Mouse (Mus musculus): ENCODE measurements around the gene Cypt12. TPM values are rescaled to one million over a fixed set of nuclear protein-coding genes. Genes with fewer than 3 reads are reported as not detected.

The Cypt12 gene
- 723 TPM for polyA plus RNA-seq (2014; fragmentation: Illumina TruSeq; extraction: RNeasy Lipid Tissue Mini Kit (QIAGEN cat#74804); ENCODE audit: low read depth, low replicate concordance)

DNA sequence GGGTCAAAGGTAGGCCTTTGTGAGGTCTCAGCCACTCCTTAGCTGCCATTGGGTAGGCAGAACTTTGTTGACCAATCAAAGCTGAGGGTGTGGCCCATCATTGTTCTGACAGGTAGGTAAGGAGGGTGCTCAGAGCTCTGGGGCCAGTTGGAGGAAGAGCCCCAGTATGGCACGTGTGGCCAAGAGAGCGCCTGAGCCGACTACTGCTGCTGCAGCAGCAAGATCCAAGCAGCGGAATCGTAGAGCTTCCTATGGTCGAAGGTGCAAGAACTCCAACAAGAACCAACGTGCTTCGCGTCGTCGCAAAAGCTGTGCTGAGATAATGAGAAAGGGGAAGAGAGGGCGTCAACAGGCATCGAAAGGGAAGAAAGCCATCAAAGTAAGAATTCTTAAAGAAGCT, at the start of gene Cypt12:
Gene Cypt12, plus strand, starts transcription at position 112 of the 400 bp plus-strand sequence.

Measured in testis, adult 10 weeks (tissue).